Mouse (Mus musculus): ENCODE results near the gene Rnf103. TPM values are rescaled to one million over a fixed set of nuclear protein-coding genes. Genes with fewer than 3 reads are reported as not detected.
"Not testable (repeated sequence)": the region's sequence is repeated elsewhere in the genome, so short reads cannot be mapped to it uniquely, and the experiment has no call there.

Gene Rnf103
- 14.3 and 21.5 TPM in 2 replicates for polyA plus RNA-seq (2012; rRNA removed)

GRCm38 (mm10) chr6:71493675-71494340, at the start of gene Rnf103:
Rnf103 (plus strand) TSS chr6:71493894.
- Histone ChIP-seq H3K4me1 (replicated peaks; ENCODE audit: control insufficient read depth, insufficient read depth, low read length) (peaks cover 5% of the 10 kb centered on the region), H3K4me3 (ENCODE audit: control insufficient read depth, insufficient read depth, low read length) (peak within 1 kb of the TSS; percentile 81), H3K27ac (ENCODE audit: control insufficient read depth, insufficient read depth, low read length) (peak within 1 kb of the TSS; percentile 65), H3K27me3 (ENCODE audit: control insufficient read depth, insufficient read depth, low read length) (no peaks in the 10 kb centered on the region), H3K36me3 (ENCODE audit: control insufficient read depth, insufficient read depth, low read length) (no peaks in the 10 kb centered on the region)
- WGBS = under 1% methylated on average over 79 of the region's 79 CpGs
- DNase-seq = peak; percentile 92
- TF ChIP-seq CTCF (IDR thresholded peaks at IDR 0.05; ENCODE audit: borderline replicate concordance, control insufficient read depth, extremely low read depth, insufficient read depth, low read length, poor library complexity) (0 out of 2 replicates have a peak, but pooled peaks have one; percentile 13), POLR2A (IDR thresholded peaks at IDR 0.05; ENCODE audit: control insufficient read depth, extremely low read depth, insufficient read depth, low read length, poor library complexity) (peak; percentile 95)

- H3K4me3 ChIP-seq (ENCODE audit: control insufficient read depth, insufficient read depth, low read length) = no peak overlapping the region
- no peak for DNase-seq
Observed at GRCm38 (mm10) chr6:71444756-71445155, 48.9 kb upstream of the Rnf103 start.

GRCm38 (mm10) chr6:71445560-71445959, 48.1 kb upstream of the Rnf103 start:
- Histone ChIP-seq H3K4me1 (replicated peaks; ENCODE audit: control insufficient read depth, insufficient read depth, low read length) (peaks cover 6% of the 10 kb centered on the region), H3K36me3 (ENCODE audit: control insufficient read depth, insufficient read depth, low read length) (no peaks in the 10 kb centered on the region), H3K27ac (ENCODE audit: control insufficient read depth, insufficient read depth, low read length) (no peak overlapping the region), H3K27me3 (ENCODE audit: control insufficient read depth, insufficient read depth, low read length) (no peaks in the 10 kb centered on the region), H3K4me3 (ENCODE audit: control insufficient read depth, insufficient read depth, low read length) (no peak overlapping the region)
- TF ChIP-seq POLR2A (IDR thresholded peaks at IDR 0.05; ENCODE audit: control insufficient read depth, extremely low read depth, insufficient read depth, low read length, poor library complexity) = no peak
- no peak for TF ChIP-seq CTCF (IDR thresholded peaks at IDR 0.05; ENCODE audit: borderline replicate concordance, control insufficient read depth, extremely low read depth, insufficient read depth, low read length, poor library complexity)
- 89% methylated on average over 6 of the region's 6 CpGs for WGBS
- DNase-seq = no peak

More at GRCm38 (mm10) chr6:71444756-71445155, 48.9 kb upstream of the Rnf103 start:
- Histone ChIP-seq H3K27me3 (ENCODE audit: control insufficient read depth, insufficient read depth, low read length) (no peaks in the 10 kb centered on the region), H3K4me1 (replicated peaks; ENCODE audit: control insufficient read depth, insufficient read depth, low read length) (peaks cover 6% of the 10 kb centered on the region), H3K36me3 (ENCODE audit: control insufficient read depth, insufficient read depth, low read length) (no peaks in the 10 kb centered on the region), H3K27ac (ENCODE audit: control insufficient read depth, insufficient read depth, low read length) (no peak overlapping the region)
- WGBS = 14% methylated on average over 1 of the region's 1 CpGs
- TF ChIP-seq POLR2A (IDR thresholded peaks at IDR 0.05; ENCODE audit: control insufficient read depth, extremely low read depth, insufficient read depth, low read length, poor library complexity) = no peak

- WGBS = 36% methylated on average over 2 of the region's 2 CpGs
- Histone ChIP-seq H3K36me3 (ENCODE audit: control insufficient read depth, insufficient read depth, low read length) (no peaks in the 10 kb centered on the region), H3K27me3 (ENCODE audit: control insufficient read depth, insufficient read depth, low read length) (no peaks in the 10 kb centered on the region), H3K27ac (ENCODE audit: control insufficient read depth, insufficient read depth, low read length) (no peak overlapping the region), H3K4me1 (replicated peaks; ENCODE audit: control insufficient read depth, insufficient read depth, low read length) (no peaks in the 10 kb centered on the region), H3K4me3 (ENCODE audit: control insufficient read depth, insufficient read depth, low read length) (no peak overlapping the region)
- no peak for DNase-seq
- no peak for TF ChIP-seq CTCF (IDR thresholded peaks at IDR 0.05; ENCODE audit: borderline replicate concordance, control insufficient read depth, extremely low read depth, insufficient read depth, low read length, poor library complexity)
- TF ChIP-seq POLR2A (IDR thresholded peaks at IDR 0.05; ENCODE audit: control insufficient read depth, extremely low read depth, insufficient read depth, low read length, poor library complexity) = no peak
Observed at GRCm38 (mm10) chr6:71452792-71453191, 40.9 kb upstream of the Rnf103 start.

GRCm38 (mm10) chr6:71453983-71454739, 39.5 kb upstream of the Rnf103 start:
- H3K27me3 ChIP-seq (ENCODE audit: control insufficient read depth, insufficient read depth, low read length); H3K36me3 ChIP-seq (ENCODE audit: control insufficient read depth, insufficient read depth, low read length); DNase-seq: not testable (repeated sequence)

GRCm38 (mm10) chr6:71457956-71458608, 35.6 kb upstream of the Rnf103 start:
- H3K4me1 ChIP-seq (replicated peaks; ENCODE audit: control insufficient read depth, insufficient read depth, low read length) = peaks cover 3% of the 10 kb centered on the region; the same call in 1 of the 2 replicates
- H3K36me3 ChIP-seq (ENCODE audit: control insufficient read depth, insufficient read depth, low read length) = no peaks in the 10 kb centered on the region
- H3K27ac ChIP-seq (ENCODE audit: control insufficient read depth, insufficient read depth, low read length) = no peak overlapping the region
- no peak for DNase-seq
- no peak overlapping the region for H3K4me3 ChIP-seq (ENCODE audit: control insufficient read depth, insufficient read depth, low read length)
- no peaks in the 10 kb centered on the region for H3K27me3 ChIP-seq (ENCODE audit: control insufficient read depth, insufficient read depth, low read length)
- TF ChIP-seq POLR2A (IDR thresholded peaks at IDR 0.05; ENCODE audit: control insufficient read depth, extremely low read depth, insufficient read depth, low read length, poor library complexity) (no peak), CTCF (IDR thresholded peaks at IDR 0.05; ENCODE audit: borderline replicate concordance, control insufficient read depth, extremely low read depth, insufficient read depth, low read length, poor library complexity) (no peak)
- WGBS = 81% methylated on average over 8 of the region's 8 CpGs

More at GRCm38 (mm10) chr6:71453983-71454739, 39.5 kb upstream of the Rnf103 start:
- not testable (repeated sequence) for H3K27ac ChIP-seq (ENCODE audit: control insufficient read depth, insufficient read depth, low read length); H3K4me1 ChIP-seq (replicated peaks; ENCODE audit: control insufficient read depth, insufficient read depth, low read length); H3K4me3 ChIP-seq (ENCODE audit: control insufficient read depth, insufficient read depth, low read length)

Measured in thymus, adult 2 months (tissue).